Comparison of ENCODE assay signal across 24 mouse cellular contexts in the genomic region with DNA sequence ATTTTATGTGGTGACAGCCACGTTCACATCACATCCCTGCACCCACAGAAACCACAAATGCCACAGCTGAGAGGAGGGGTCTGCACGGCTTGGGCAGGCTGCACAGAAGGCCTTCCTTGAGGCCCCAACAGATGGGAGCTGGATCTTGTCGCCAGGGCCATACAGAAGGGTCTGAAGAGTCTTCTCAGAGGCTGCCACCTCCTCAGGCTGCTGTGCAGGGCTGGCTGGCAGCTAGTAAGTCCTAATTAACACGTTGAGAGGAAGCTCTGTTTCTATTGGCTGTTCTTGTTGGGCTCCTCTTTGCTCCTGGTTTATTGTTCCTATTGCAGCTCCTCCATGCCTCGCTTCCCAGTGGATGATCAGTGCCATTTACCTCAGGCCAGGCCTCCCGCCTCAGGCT. TPM values are rescaled to one million over a fixed set of nuclear protein-coding genes. Genes with fewer than 3 reads are reported as not detected.
DNase-seq lines count a peak whose midpoint lies in the region; ATAC-seq lines count a peak whose summit lies in the region.
"Had no signal": no experiment of that assay in that cellular context is flagged by ENCODE, and none has a peak within 500 bp of the region (broad histone marks: within the 10 kb centered on the region; RNA-seq: fewer than 3 reads in every experiment).

No protein-coding gene starts in this region.

- H3K9me3 ChIP-seq in forebrain, embryonic 14.5 days (replicated peaks; ENCODE audit: control insufficient read depth, low read length) = no peaks in the 10 kb centered on the region
- H3K9me3 ChIP-seq in limb, embryonic 10.5 days (replicated peaks) = no peaks in the 10 kb centered on the region
- H3K9me3 ChIP-seq in neural tube, embryonic 13.5 days = no peaks in the 10 kb centered on the region
- H3K9me3 ChIP-seq: embryonic facial prominence, embryonic 12.5 days; heart, embryonic 13.5 days; limb, embryonic 13.5 days had no signal

- H3K9ac ChIP-seq in forebrain, embryonic 14.5 days (ENCODE audit: low read length) = no peak overlapping the region; the same call in 1 of the 2 replicates
- H3K9ac ChIP-seq in neural tube, embryonic 13.5 days = no peak overlapping the region
- H3K9ac ChIP-seq: embryonic facial prominence, embryonic 12.5 days; heart, embryonic 13.5 days; limb, embryonic 13.5 days; liver, embryonic 14.5 days had no signal

- no peak overlapping the region for H3K4me3 ChIP-seq in forebrain, embryonic 14.5 days (ENCODE audit: low read depth, low read length)
- no peak overlapping the region for H3K4me3 ChIP-seq in limb, embryonic 10.5 days
- H3K4me3 ChIP-seq in neural tube, embryonic 13.5 days = no peak overlapping the region
- H3K4me3 ChIP-seq: embryonic facial prominence, embryonic 12.5 days; heart, embryonic 13.5 days; layer of hippocampus, adult 2 months; left cerebral cortex, adult 2 months; limb, embryonic 13.5 days had no signal

- WGBS in forebrain, embryonic 14.5 days = 17% methylated on average over 6 of the region's 6 CpGs
- WGBS in limb, embryonic 10.5 days = 44% methylated on average over 6 of the region's 6 CpGs
- WGBS in neural tube, embryonic 13.5 days = 36% methylated on average over 6 of the region's 6 CpGs

- no peaks in the 10 kb centered on the region for H3K27me3 ChIP-seq in forebrain, embryonic 14.5 days (replicated peaks; ENCODE audit: control insufficient read depth, insufficient read depth, low read length)
- peaks cover 9% of the 10 kb centered on the region; the same call in 1 of the 2 replicates for H3K27me3 ChIP-seq in limb, embryonic 10.5 days (ENCODE audit: low read depth, poor library complexity, severe bottlenecking)
- H3K27me3 ChIP-seq in neural tube, embryonic 13.5 days = no peaks in the 10 kb centered on the region
- H3K27me3 ChIP-seq: limb, embryonic 13.5 days had no signal

- peak overlapping the region; percentile 90 for H3K27ac ChIP-seq in forebrain, embryonic 14.5 days (ENCODE audit: low read depth, low read length)
- H3K27ac ChIP-seq in limb, embryonic 10.5 days = peak overlapping the region; percentile 32; the same call in 1 of the 2 replicates
- H3K27ac ChIP-seq in neural tube, embryonic 13.5 days (replicated peaks) = peak overlapping the region; percentile 70
- H3K27ac ChIP-seq: embryonic facial prominence, embryonic 12.5 days; heart, embryonic 13.5 days; kidney, postnatal 0 days; layer of hippocampus, adult 2 months; left cerebral cortex, adult 2 months; limb, embryonic 13.5 days; liver, embryonic 14.5 days had no signal

- peaks cover 40% of the 10 kb centered on the region for H3K4me1 ChIP-seq in forebrain, embryonic 14.5 days (ENCODE audit: control insufficient read depth, insufficient read depth, low read length)
- peaks cover 26% of the 10 kb centered on the region; the same call in 1 of the 2 replicates for H3K4me1 ChIP-seq in limb, embryonic 10.5 days
- H3K4me1 ChIP-seq in neural tube, embryonic 13.5 days (replicated peaks) = peaks cover 65% of the 10 kb centered on the region

- DNase-seq in cerebellum, postnatal 10 days = peak; percentile 45 to 49
- no peak for DNase-seq in cerebellum, adult 11 months
- DNase-seq in forebrain, embryonic 14.5 days (ENCODE audit: low spot score) = peak; percentile 82
- no peak for DNase-seq in limb, embryonic 10.5 days (ENCODE audit: low spot score)
- DNase-seq in urinary bladder, adult 18-20 months (ENCODE audit: low spot score in 2 of 2) = no peak
- no peak for DNase-seq in layer of hippocampus, postnatal 25 days (ENCODE audit: extremely low spot score in 1 of 2, low spot score in 1 of 2)
- no peak for DNase-seq in thymus, postnatal 10 days (ENCODE audit: low spot score in 2 of 2)
- DNase-seq: cerebellum, postnatal 25 days; heart, postnatal 36 days; thymus, postnatal 36 days had no signal

- H3K4me2 ChIP-seq in forebrain, embryonic 14.5 days (ENCODE audit: low read length) = no peak overlapping the region
- no peak overlapping the region for H3K4me2 ChIP-seq in neural tube, embryonic 13.5 days
- H3K4me2 ChIP-seq: embryonic facial prominence, embryonic 12.5 days; heart, embryonic 13.5 days; limb, embryonic 13.5 days had no signal

- ATAC-seq in forebrain, embryonic 14.5 days = peak; percentile 67
- no peak for ATAC-seq in neural tube, embryonic 13.5 days (ENCODE audit: low read depth)
- ATAC-seq: intestine, embryonic 16.5 days had no signal

- no peaks in the 10 kb centered on the region for H3K36me3 ChIP-seq in forebrain, embryonic 14.5 days (ENCODE audit: control insufficient read depth, insufficient read depth, low read length)
- H3K36me3 ChIP-seq in limb, embryonic 10.5 days = no peaks in the 10 kb centered on the region
- no peaks in the 10 kb centered on the region for H3K36me3 ChIP-seq in neural tube, embryonic 13.5 days
- H3K36me3 ChIP-seq: embryonic facial prominence, embryonic 12.5 days; heart, embryonic 13.5 days; limb, embryonic 13.5 days had no signal

RNA-seq across cellular contexts. Expression of a gene that starts 33.0 kb away (rescaled TPM):
- not detected in 2 replicates for polyA plus RNA-seq in forebrain, embryonic 14.5 days (2014; fragmentation: Nextera tagmentation; extraction: Ambion mirVana)
- polyA plus RNA-seq in limb, embryonic 10.5 days (2016; fragmentation: Nextera tagmentation; extraction: Ambion mirVana) = not detected in 2 replicates
- not detected in 2 replicates for polyA plus RNA-seq in neural tube, embryonic 13.5 days (2015; fragmentation: Nextera tagmentation; extraction: Ambion mirVana)
- total RNA-seq in layer of hippocampus, postnatal 25 days (2021) = not detected
- total RNA-seq: adrenal gland, adult 18-20 months; heart, postnatal 36 days; layer of hippocampus, adult 2 months; left cerebral cortex, adult 2 months; MEL had no signal
- polyA plus RNA-seq: embryonic facial prominence, embryonic 12.5 days; heart, embryonic 13.5 days; kidney, postnatal 0 days; limb, embryonic 13.5 days; liver, embryonic 14.5 days; lung, embryonic 16.5 days; spleen, adult 2 months; testis, adult 2 months had no signal

RNA-seq across cellular contexts. Expression of a gene that starts 43.6 kb away (rescaled TPM):
- 28.2 and 32.3 TPM in 2 replicates for polyA plus RNA-seq in forebrain, embryonic 14.5 days (2014; fragmentation: Nextera tagmentation; extraction: Ambion mirVana)
- polyA plus RNA-seq in limb, embryonic 10.5 days (2016; fragmentation: Nextera tagmentation; extraction: Ambion mirVana) = 1.4 and 1.7 TPM in 2 replicates
- 69.4 and 71.2 TPM in 2 replicates for polyA plus RNA-seq in neural tube, embryonic 13.5 days (2015; fragmentation: Nextera tagmentation; extraction: Ambion mirVana)
- 100 to 1,000 TPM; 266 to 285 TPM for total RNA-seq in layer of hippocampus, postnatal 25 days (2021)
- total RNA-seq: MEL had no signal

Comparison
In these comparisons a context has a peak if more than half of its experiments do, and no peak if none do; other contexts are left out.
1. DNase-seq: peak in cerebellum, postnatal 10 days (2 of 2) and forebrain, embryonic 14.5 days (single experiment); none in cerebellum, adult 11 months (single experiment), limb, embryonic 10.5 days (single experiment), urinary bladder, adult 18-20 months (0 of 2), layer of hippocampus, postnatal 25 days (0 of 2) and thymus, postnatal 10 days (0 of 2).
2. H3K27ac ChIP-seq: peak in every context shown above with its lines; median percentile 90 in forebrain, embryonic 14.5 days; 70 in neural tube, embryonic 13.5 days; 32 in limb, embryonic 10.5 days.
3. RNA of a gene that starts 43.6 kb away (polyA plus RNA-seq): 69.4 to 71.2 TPM in neural tube, embryonic 13.5 days and 28.2 to 32.3 TPM in forebrain, embryonic 14.5 days; 1.4 to 1.7 TPM in limb, embryonic 10.5 days; every median in the first group is over 10 times any median in the second.